Mouse (Mus musculus) lung, postnatal 25 days (tissue): ENCODE data around the gene Psmb3.
A peak's percentile ranks its signal among the peaks of the same experiment; 100 is the strongest.
"Not testable (repeated sequence)": the region's sequence is repeated elsewhere in the genome, so short reads cannot be mapped to it uniquely, and the experiment has no call there.

Experiments used
- DNase-seq: peaks from one replicate; pipeline ENCODE4 v3.0.0; 2022; ENCODE audit warnings: low spot score

Psmb3 gene

GRCm38 (mm10) chr11:97717369-97718280 is 14.4 kb downstream of the Psmb3 start:
- no peak for DNase-seq

GRCm38 (mm10) chr11:97718281-97718860 is 15.2 kb downstream of the Psmb3 start:
- peak; percentile 46 for DNase-seq

- DNase-seq, result no peak
These were observed 15.8 kb downstream of the Psmb3 start for GRCm38 (mm10) chr11:97719041-97719440.

- DNase-seq, result no peak
These were observed 18.1 kb downstream of the Psmb3 start for GRCm38 (mm10) chr11:97721338-97721737.

- DNase-seq, result no peak
These were observed 20.5 kb downstream of the Psmb3 start for GRCm38 (mm10) chr11:97723709-97724108.

- peak; percentile 36 for DNase-seq
These were observed 25.1 kb downstream of the Psmb3 start for GRCm38 (mm10) chr11:97728311-97728710.

- DNase-seq, result no peak
These were observed 25.5 kb downstream of the Psmb3 start for GRCm38 (mm10) chr11:97728730-97729129.

GRCm38 (mm10) chr11:97733689-97734088 is 30.5 kb downstream of the Psmb3 start:
- no peak for DNase-seq

GRCm38 (mm10) chr11:97734810-97735209 is 31.6 kb downstream of the Psmb3 start:
- DNase-seq, result not testable (repeated sequence)

- no peak for DNase-seq
These were observed 33.4 kb downstream of the Psmb3 start for GRCm38 (mm10) chr11:97736645-97737044.

- DNase-seq, result no peak
These were observed 34.4 kb downstream of the Psmb3 start for GRCm38 (mm10) chr11:97737600-97737999.

- no peak for DNase-seq
These were observed 35.5 kb downstream of the Psmb3 start for GRCm38 (mm10) chr11:97738703-97739102.

- DNase-seq, result no peak
These were observed 36.0 kb downstream of the Psmb3 start for GRCm38 (mm10) chr11:97739155-97739554.

GRCm38 (mm10) chr11:97740190-97740589 is 37.0 kb downstream of the Psmb3 start:
- peak; percentile 35 for DNase-seq

- DNase-seq, result no peak
These were observed 39.0 kb downstream of the Psmb3 start for GRCm38 (mm10) chr11:97742157-97742556.

- no peak for DNase-seq
These were observed 39.4 kb downstream of the Psmb3 start for GRCm38 (mm10) chr11:97742591-97742990.

GRCm38 (mm10) chr11:97743423-97743822 is 40.2 kb downstream of the Psmb3 start:
- no peak for DNase-seq

GRCm38 (mm10) chr11:97744063-97744717 is 41.0 kb downstream of the Psmb3 start, which contains the start of gene Pip4k2b:
Gene Pip4k2b, minus strand, starts transcription at chr11:97744704.
- peak; percentile 31 for DNase-seq

GRCm38 (mm10) chr11:97744718-97745330 is 41.6 kb downstream of the Psmb3 start:
- peak; percentile 99 for DNase-seq

- no peak for DNase-seq
These were observed 42.1 kb downstream of the Psmb3 start for GRCm38 (mm10) chr11:97745331-97745721.

- peak; percentile 34 for DNase-seq
These were observed 44.6 kb downstream of the Psmb3 start for GRCm38 (mm10) chr11:97747773-97748172.

- no peak for DNase-seq
These were observed 45.3 kb downstream of the Psmb3 start for GRCm38 (mm10) chr11:97748496-97748895.
